Mouse (Mus musculus) spleen, postnatal 36 days (tissue): Measurements from ENCODE around the gene Fam205a2.
"Not testable (repeated sequence)": the region's sequence is repeated elsewhere in the genome, so short reads cannot be mapped to it uniquely, and the experiment has no call there.

Source experiments
- DNase-seq, 2 experiments: peaks; one replicate each; pipeline ENCODE4 v3.0.0; 2022; ENCODE audit warnings: low spot score in 2 of 2, mixed read lengths in 1 of 2

The Fam205a2 gene

DNA sequence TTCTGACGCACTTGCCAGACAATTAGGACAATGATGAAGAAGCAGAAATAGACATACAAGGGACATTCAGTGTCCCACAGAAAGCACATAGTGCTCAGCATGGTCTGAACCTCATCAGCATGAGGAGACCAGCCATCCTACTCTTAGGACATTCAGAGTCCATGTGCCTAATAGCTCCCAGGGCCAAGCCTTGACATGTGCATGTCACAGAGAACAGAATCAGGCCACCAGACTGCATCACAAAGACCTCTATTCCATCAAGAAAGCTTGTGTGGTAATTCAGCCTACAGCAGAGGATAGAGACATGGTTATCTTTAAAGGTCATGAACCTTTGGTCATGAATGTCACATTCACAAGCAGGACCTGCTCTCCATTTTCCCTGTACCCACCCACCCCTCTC is at the start of gene Fam205a2:
Gene Fam205a2 (minus strand): TSS at position 101 of the 400 bp plus-strand sequence.
- not testable (repeated sequence) for DNase-seq
